Mouse (Mus musculus) G1E (cell line): ENCODE results near the gene Astn2.

ENCODE experiments used
- CTCF ChIP-seq: IDR thresholded peaks from 2 replicates; pipeline ENCODE4 v1.5.1; 2012; ENCODE audit warnings: low read depth, low read length, inconsistent platforms, mixed read lengths
- TAL1 ChIP-seq: conservative IDR thresholded peaks from 2 replicates; pipeline ENCODE4 v1.6.1; 2012; ENCODE audit warnings: low read depth, low read length, inconsistent platforms, mixed read lengths

GRCm38 (mm10) chr4:66310315-66311020 lies 93.9 kb downstream of the Astn2 start:
- TF ChIP-seq CTCF (no peak), TAL1 (no peak)
